Comparison of ENCODE assay signal across 30 mouse cellular contexts in the genomic region with DNA sequence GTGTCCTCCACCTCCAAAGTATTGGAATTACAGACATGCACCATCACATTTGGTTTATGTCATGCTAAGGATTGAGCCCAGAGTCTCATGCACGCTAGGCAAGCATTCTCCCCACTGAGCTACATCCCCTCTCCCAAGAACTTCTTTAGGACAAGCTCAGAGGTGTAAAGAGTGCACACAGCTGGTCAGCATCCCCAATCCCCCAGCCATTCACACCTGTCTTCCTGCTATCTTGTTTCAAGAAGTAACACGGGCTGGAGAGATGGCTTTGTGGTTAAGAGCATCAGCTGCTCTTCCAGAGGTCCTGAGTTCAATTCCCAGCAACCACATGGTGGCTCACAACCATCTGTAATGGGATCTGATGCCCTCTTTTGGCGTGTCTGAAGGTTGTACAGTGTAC.
"Had no signal": no experiment of that assay in that cellular context is flagged by ENCODE, and none has a peak within 500 bp of the region (broad histone marks: within the 10 kb centered on the region; RNA-seq: fewer than 3 reads in every experiment).

No protein-coding gene starts in this region.

- H3K9me3 ChIP-seq: limb, embryonic 10.5 days; limb, embryonic 12.5 days; limb, embryonic 13.5 days; limb, embryonic 15.5 days; liver, embryonic 12.5 days; liver, embryonic 13.5 days; liver, embryonic 15.5 days; lung, embryonic 15.5 days; megakaryocyte, embryonic 14.5 days; midbrain, embryonic 10.5 days; midbrain, embryonic 12.5 days; midbrain, embryonic 13.5 days; midbrain, embryonic 15.5 days; neural tube, embryonic 12.5 days had no signal

- H3K27me3 ChIP-seq: limb, embryonic 12.5 days; limb, embryonic 13.5 days; limb, embryonic 15.5 days; liver, embryonic 13.5 days; liver, embryonic 15.5 days; lung, embryonic 15.5 days; midbrain, embryonic 12.5 days; midbrain, embryonic 15.5 days; neural tube, embryonic 12.5 days had no signal

- DNase-seq: left cerebral cortex, postnatal 4 days; liver; liver, embryonic 13.5 days; liver, postnatal 0 days; lung, adult 18-20 months; lung, adult 2 months; lung, embryonic 14.5 days; lung, postnatal 10 days; lung, postnatal 14 days; lung, postnatal 36 days; lung, postnatal 4 days; midbrain, embryonic 14.5 days had no signal

- H3K4me3 ChIP-seq: left cerebral cortex, adult 2 months; limb, embryonic 10.5 days; limb, embryonic 12.5 days; limb, embryonic 13.5 days; limb, embryonic 15.5 days; liver, embryonic 12.5 days; liver, embryonic 13.5 days; liver, embryonic 15.5 days; lung, embryonic 15.5 days; megakaryocyte, embryonic 14.5 days; midbrain, embryonic 10.5 days; midbrain, embryonic 12.5 days; midbrain, embryonic 13.5 days; midbrain, embryonic 15.5 days; neural tube, embryonic 12.5 days had no signal

- H3K36me3 ChIP-seq: limb, embryonic 10.5 days; limb, embryonic 12.5 days; limb, embryonic 13.5 days; limb, embryonic 15.5 days; liver, embryonic 12.5 days; liver, embryonic 13.5 days; liver, embryonic 15.5 days; lung, embryonic 15.5 days; midbrain, embryonic 10.5 days; midbrain, embryonic 12.5 days; midbrain, embryonic 13.5 days; midbrain, embryonic 15.5 days; neural tube, embryonic 12.5 days had no signal

- ATAC-seq: liver, embryonic 12.5 days; liver, postnatal 0 days; lung, postnatal 0 days; midbrain, embryonic 13.5 days; midbrain, embryonic 15.5 days had no signal

- H3K9ac ChIP-seq: limb, embryonic 12.5 days; limb, embryonic 13.5 days; limb, embryonic 15.5 days; liver, embryonic 12.5 days; liver, embryonic 13.5 days; liver, embryonic 14.5 days; liver, embryonic 15.5 days; liver, postnatal 0 days; lung, embryonic 14.5 days; lung, embryonic 15.5 days; midbrain, embryonic 12.5 days; midbrain, embryonic 13.5 days; midbrain, embryonic 15.5 days; neural tube, embryonic 12.5 days had no signal

- H3K4me1 ChIP-seq: limb, embryonic 12.5 days; limb, embryonic 13.5 days; liver, embryonic 12.5 days; liver, embryonic 13.5 days; liver, embryonic 15.5 days; lung, embryonic 15.5 days; midbrain, embryonic 15.5 days; neural tube, embryonic 12.5 days had no signal

- H3K27ac ChIP-seq: left cerebral cortex, adult 2 months; limb, embryonic 10.5 days; limb, embryonic 12.5 days; limb, embryonic 13.5 days; limb, embryonic 15.5 days; liver, embryonic 12.5 days; liver, embryonic 13.5 days; liver, embryonic 14.5 days; liver, embryonic 15.5 days; lung, embryonic 15.5 days; macrophage; midbrain, embryonic 10.5 days; midbrain, embryonic 12.5 days; midbrain, embryonic 13.5 days; midbrain, embryonic 15.5 days; neural tube, embryonic 12.5 days had no signal

- H3K4me2 ChIP-seq: limb, embryonic 12.5 days; limb, embryonic 13.5 days; limb, embryonic 15.5 days; liver, embryonic 11.5 days; liver, embryonic 12.5 days; liver, embryonic 13.5 days; liver, embryonic 15.5 days; lung, embryonic 14.5 days; lung, embryonic 15.5 days; midbrain, embryonic 12.5 days; midbrain, embryonic 13.5 days; midbrain, embryonic 15.5 days; neural tube, embryonic 12.5 days had no signal
